Mouse (Mus musculus): ENCODE results near the gene Sgsm1. TPM values are rescaled to one million over a fixed set of nuclear protein-coding genes. Genes with fewer than 3 reads are reported as not detected.

Gene Sgsm1
- polyA plus RNA-seq (2012; rRNA removed), result 26.4 and 27.3 TPM in 2 replicates

GRCm38 (mm10) chr5:113310377-113311003 lies at the start of gene Sgsm1:
Gene Sgsm1, minus strand, starts transcription at chr5:113310786.

GRCm38 (mm10) chr5:113357186-113357585 lies 46.6 kb upstream of the Sgsm1 start, which contains the start of gene Aym1:
Gene Aym1, plus strand, starts transcription at chr5:113357294.

GRCm38 (mm10) chr5:113226632-113227102 lies 83.9 kb downstream of the Sgsm1 start, which contains the start of gene Tmem211:
Gene Tmem211, plus strand, starts transcription at chr5:113226909.

GRCm38 (mm10) chr5:113221147-113221865 lies 89.3 kb downstream of the Sgsm1 start, which contains the start of gene 2900026A02Rik:
Gene 2900026A02Rik, minus strand, starts transcription at chr5:113221236.

Other genes with a start within 250 kb of the Sgsm1 start
- gene Crybb2, start 240.7 kb downstream of the Sgsm1 start, polyA plus RNA-seq (2012; rRNA removed), result not detected in 2 replicates
- gene Crybb3, start 229.2 kb downstream of the Sgsm1 start, polyA plus RNA-seq (2012; rRNA removed), result 1.9 and 3.4 TPM in 2 replicates
- 6.5 and 7.5 TPM in 2 replicates for gene 2900026A02Rik, start 89.5 kb downstream of the Sgsm1 start, polyA plus RNA-seq (2012; rRNA removed)
- gene Tmem211, start 83.9 kb downstream of the Sgsm1 start, polyA plus RNA-seq (2012; rRNA removed), result 0.12 and 0.16 TPM in 2 replicates
- gene Aym1, start 46.5 kb upstream of the Sgsm1 start, polyA plus RNA-seq (2012; rRNA removed), result not detected in 2 replicates
- 8.1 and 8.7 TPM in 2 replicates for gene Wscd2, start 179.5 kb upstream of the Sgsm1 start, polyA plus RNA-seq (2012; rRNA removed)

Measured in central nervous system, embryonic 14 days (tissue).